Mouse (Mus musculus) macrophage (primary cell): ENCODE data around the gene Ftl1-ps1. TPM values are rescaled to one million over a fixed set of nuclear protein-coding genes. Genes with fewer than 3 reads are reported as not detected.

ENCODE experiments used
- H3K27ac ChIP-seq: fragments of 350-480 bp; formaldehyde crosslinking; 2 replicates; pipeline ENCODE4 v1.9.0; 2021
- H3K36me3 ChIP-seq: fragments of 350-480 bp; formaldehyde crosslinking; 2 replicates; pipeline ENCODE4 v1.9.0; 2021; ENCODE audit errors: inconsistent target
- H3K4me3 ChIP-seq: fragments of 350-480 bp; formaldehyde crosslinking; 2 replicates; pipeline ENCODE4 v1.9.0; 2021; ENCODE audit errors: inconsistent target
- H3K79me2 ChIP-seq: fragments of 350-480 bp; formaldehyde crosslinking; 2 replicates; pipeline ENCODE4 v1.9.0; 2021; ENCODE audit errors: inconsistent target
- WGBS: methylation state at CpG from one replicate; pipeline ENCODE4 v1.1.7; 2026; ENCODE audit warnings: inconsistent platforms; ENCODE audit not compliant: missing documents; 5-methylcytosine and 5-hydroxymethylcytosine counted together
- polyA plus RNA-seq: library from polyadenylated mRNA; stranded (reverse); fragments of 250-400 nt; gene quantifications from 3 replicates; pipeline ENCODE4 v1.2.4, GENCODE M21; 2018; ENCODE audit warnings: inconsistent platforms
- total RNA-seq, 78 experiments: library from RNA; depleted of rRNA; stranded (reverse); fragments of 250-400 nt; gene quantifications; 1 replicate in 9 of 78; 2 replicates in 24 of 78; 3 replicates in 43 of 78; 4 replicates in 2 of 78; pipeline ENCODE4 v1.2.4; 2018; ENCODE audit warnings: inconsistent platforms in 56 of 78

The Ftl1-ps1 gene
- total RNA-seq (2018; cell fraction: chromatin; rRNA removed) = 10 to 100 TPM in 19 of 26 experiments, 1 to 10 TPM in 7; 2.5 to 41.1 (median 21.3) TPM
- total RNA-seq (2018; cell fraction: cytosol; rRNA removed) = 100 to 1,000 TPM; 287 to 689 (median 416) TPM
- total RNA-seq (2018; cell fraction: nucleus; rRNA removed) = 10 to 100 TPM; 22.4 to 93.9 (median 50.4) TPM
- 124 to 738 TPM (median 612 TPM) in 3 replicates for polyA plus RNA-seq

- H3K27ac ChIP-seq = no peak within 1 kb of the TSS
- H3K36me3 ChIP-seq = no peaks in the 10 kb centered on the region
- no peaks in the 10 kb centered on the region for H3K79me2 ChIP-seq
- H3K4me3 ChIP-seq = no peak within 1 kb of the TSS
- WGBS = 43% methylated on average over 11 of the region's 11 CpGs
Measured at GRCm38 (mm10) chr13:74399298-74399839, at the start of gene Ftl1-ps1. TSS of gene Ftl1-ps1 (plus strand) at chr13:74399694.

- H3K4me3 ChIP-seq = peak overlapping the region; percentile 83
- H3K79me2 ChIP-seq = peaks cover 95% of the 10 kb centered on the region
- H3K27ac ChIP-seq = peak overlapping the region; percentile 75
- peaks cover 20% of the 10 kb centered on the region for H3K36me3 ChIP-seq
- WGBS = 2% methylated on average over 14 of the region's 15 CpGs
Measured at GRCm38 (mm10) chr13:74350435-74350906, 49.0 kb upstream of the Ftl1-ps1 start.

- Histone ChIP-seq H3K79me2 (peaks cover 64% of the 10 kb centered on the region), H3K4me3 (no peak overlapping the region), H3K27ac (no peak overlapping the region), H3K36me3 (peaks cover 41% of the 10 kb centered on the region)
- WGBS = 97% methylated on average over 13 of the region's 13 CpGs
Measured at GRCm38 (mm10) chr13:74356491-74356890, 43.0 kb upstream of the Ftl1-ps1 start.

- Histone ChIP-seq H3K79me2 (peaks cover 17% of the 10 kb centered on the region; the same call in 1 of the 2 replicates), H3K36me3 (peaks cover 12% of the 10 kb centered on the region; the same call in 1 of the 2 replicates), H3K4me3 (no peak overlapping the region), H3K27ac (peak overlapping the region; percentile 17)
- 0% methylated on average over 2 of the region's 2 CpGs for WGBS
Measured at GRCm38 (mm10) chr13:74362218-74362617, 37.3 kb upstream of the Ftl1-ps1 start.

- peaks cover 7% of the 10 kb centered on the region; the same call in 1 of the 2 replicates for H3K79me2 ChIP-seq
- peak overlapping the region; percentile 28 for H3K27ac ChIP-seq
- WGBS = 79% methylated on average over 13 of the region's 13 CpGs
- H3K36me3 ChIP-seq = peaks cover 8% of the 10 kb centered on the region; the same call in 1 of the 2 replicates
- no peak overlapping the region for H3K4me3 ChIP-seq
Measured at GRCm38 (mm10) chr13:74363176-74363858, 36.2 kb upstream of the Ftl1-ps1 start.

GRCm38 (mm10) chr13:74363859-74364235 is 35.6 kb upstream of the Ftl1-ps1 start, which contains the start of gene Lrrc14b:
TSS of gene Lrrc14b (minus strand) at chr13:74364005.
- Histone ChIP-seq H3K36me3 (peaks cover 5% of the 10 kb centered on the region; the same call in 1 of the 2 replicates), H3K27ac (peak within 1 kb of the TSS; percentile 28), H3K4me3 (no peak within 1 kb of the TSS), H3K79me2 (peaks cover 6% of the 10 kb centered on the region; the same call in 1 of the 2 replicates)
- 20% methylated on average over 8 of the region's 8 CpGs for WGBS

- H3K27ac ChIP-seq = no peak overlapping the region
- WGBS = 89% methylated on average over 10 of the region's 10 CpGs
- H3K79me2 ChIP-seq = no peaks in the 10 kb centered on the region
- no peaks in the 10 kb centered on the region for H3K36me3 ChIP-seq
- no peak overlapping the region for H3K4me3 ChIP-seq
Measured at GRCm38 (mm10) chr13:74381533-74382276, 17.8 kb upstream of the Ftl1-ps1 start.

GRCm38 (mm10) chr13:74382289-74382688 is 17.2 kb upstream of the Ftl1-ps1 start:
- Histone ChIP-seq H3K27ac (no peak overlapping the region), H3K36me3 (no peaks in the 10 kb centered on the region), H3K79me2 (no peaks in the 10 kb centered on the region), H3K4me3 (no peak overlapping the region)
- WGBS = 82% methylated on average over 3 of the region's 3 CpGs

- Histone ChIP-seq H3K27ac (no peak overlapping the region), H3K4me3 (peak overlapping the region; percentile 87), H3K79me2 (peaks cover 15% of the 10 kb centered on the region; the same call in 1 of the 2 replicates), H3K36me3 (no peaks in the 10 kb centered on the region)
- 65% methylated on average over 6 of the region's 6 CpGs for WGBS
Measured at GRCm38 (mm10) chr13:74389730-74390129, 9.8 kb upstream of the Ftl1-ps1 start.

- Histone ChIP-seq H3K27ac (0 out of 2 replicates have a peak within 1 kb of the TSS, but pooled peaks have one; percentile 15), H3K36me3 (no peaks in the 10 kb centered on the region), H3K4me3 (peak within 1 kb of the TSS; percentile 87), H3K79me2 (peaks cover 15% of the 10 kb centered on the region; the same call in 1 of the 2 replicates)
- WGBS = 4% methylated on average over 14 of the region's 14 CpGs
Measured at GRCm38 (mm10) chr13:74390371-74390990, 9.0 kb upstream of the Ftl1-ps1 start, which contains the start of gene Zfp72. TSS of gene Zfp72 (minus strand) at chr13:74390836.

- no peaks in the 10 kb centered on the region for H3K36me3 ChIP-seq
- H3K4me3 ChIP-seq = no peak overlapping the region
- 60% methylated on average over 2 of the region's 2 CpGs for WGBS
- H3K27ac ChIP-seq = no peak overlapping the region
- peaks cover 15% of the 10 kb centered on the region; the same call in 1 of the 2 replicates for H3K79me2 ChIP-seq
Measured at GRCm38 (mm10) chr13:74391156-74391555, 8.3 kb upstream of the Ftl1-ps1 start.

GRCm38 (mm10) chr13:74439895-74440294 is 40.4 kb downstream of the Ftl1-ps1 start:
- no peaks in the 10 kb centered on the region for H3K79me2 ChIP-seq
- no peak overlapping the region for H3K27ac ChIP-seq
- no peak overlapping the region for H3K4me3 ChIP-seq
- 30% methylated on average over 19 of the region's 19 CpGs for WGBS
- no peaks in the 10 kb centered on the region for H3K36me3 ChIP-seq
